Mouse (Mus musculus) limb, embryonic 12.5 days (tissue): ENCODE measurements around the gene Gm17093. TPM values are rescaled to one million over a fixed set of nuclear protein-coding genes. Genes with fewer than 3 reads are reported as not detected.
"Not testable (repeated sequence)": the region's sequence is repeated elsewhere in the genome, so short reads cannot be mapped to it uniquely, and the experiment has no call there.

Experiments
- ATAC-seq: fragments of 200-750 bp; cut with Nextera tagmentation; 2 replicates; pipeline ENCODE4 v1.8.0; 2017; ENCODE audit warnings: low read depth, moderate TSS enrichment; ENCODE audit not compliant: insufficient number of reproducible peaks, insufficient read depth, low FRiP score, low TSS enrichment
- H3K27ac ChIP-seq: fragments of 300-500 bp; sonication (generic); 2 replicates; pipeline ENCODE4 v1.5.1; 2016; ENCODE audit warnings: mild to moderate bottlenecking, moderate library complexity
- H3K27me3 ChIP-seq: fragments of 300-500 bp; sonication (generic); 2 replicates; pipeline ENCODE4 v1.6.1; 2016; ENCODE audit warnings: mild to moderate bottlenecking, moderate library complexity
- H3K36me3 ChIP-seq: fragments of 300-500 bp; sonication (generic); 2 replicates; pipeline ENCODE4 v1.6.1; 2016; ENCODE audit warnings: mild to moderate bottlenecking, moderate library complexity
- H3K4me1 ChIP-seq: fragments of 300-500 bp; sonication (generic); replicated peaks from 2 replicates; pipeline ENCODE4 v1.6.1; 2016
- H3K4me2 ChIP-seq: fragments of 300-500 bp; sonication (generic); 2 replicates; pipeline ENCODE4 v1.6.1; 2016; ENCODE audit warnings: mild to moderate bottlenecking, moderate library complexity
- H3K4me3 ChIP-seq: fragments of 300-500 bp; sonication (generic); replicated peaks from 2 replicates; pipeline ENCODE4 v1.5.1; 2016; ENCODE audit warnings: mild to moderate bottlenecking
- H3K9ac ChIP-seq: fragments of 300-500 bp; sonication (generic); replicated peaks from 2 replicates; pipeline ENCODE4 v1.6.1; 2016; ENCODE audit warnings: mild to moderate bottlenecking, moderate library complexity
- H3K9me3 ChIP-seq: fragments of 300-500 bp; sonication (generic); 2 replicates; pipeline ENCODE4 v1.6.1; 2016; ENCODE audit warnings: mild to moderate bottlenecking, moderate library complexity
- WGBS: fragments of 180-500 bp; shearing (Covaris S2); methylation state at CpG from one replicate; pipeline ENCODE4 v1.1.7; 2016; 5-methylcytosine and 5-hydroxymethylcytosine counted together
- polyA plus RNA-seq: library from polyadenylated mRNA; unstranded; fragments of >200 nt; fragmentation: Nextera tagmentation; extraction: Ambion mirVana; gene quantifications from 2 replicates; pipeline ENCODE4 v1.2.1, GENCODE M21; 2016

Gm17093 gene
- polyA plus RNA-seq: not detected in 2 replicates

GRCm38 (mm10) chr14:44517976-44518375, at the start of gene Gm17093:
Gm17093 (plus strand) TSS chr14:44518276.
- H3K36me3 ChIP-seq, H3K27me3 ChIP-seq, H3K9me3 ChIP-seq, H3K4me1 ChIP-seq, H3K4me3 ChIP-seq, ATAC-seq, H3K4me2 ChIP-seq, H3K9ac ChIP-seq, H3K27ac ChIP-seq: not testable (repeated sequence)
- 87% methylated on average over 5 of the region's 5 CpGs for WGBS

- H3K9ac ChIP-seq, H3K36me3 ChIP-seq, H3K9me3 ChIP-seq, H3K4me3 ChIP-seq, H3K27ac ChIP-seq, ATAC-seq, H3K27me3 ChIP-seq, H3K4me1 ChIP-seq, H3K4me2 ChIP-seq: not testable (repeated sequence)
- WGBS: 93% methylated on average over 1 of the region's 1 CpGs
Measured at GRCm38 (mm10) chr14:44492163-44492562, 25.9 kb upstream of the Gm17093 start, which contains the start of gene BC061237. BC061237 (plus strand) TSS chr14:44492463.

- H3K36me3 ChIP-seq, H3K9me3 ChIP-seq, H3K9ac ChIP-seq, H3K4me2 ChIP-seq, ATAC-seq, H3K4me3 ChIP-seq, H3K27ac ChIP-seq, H3K4me1 ChIP-seq, H3K27me3 ChIP-seq: not testable (repeated sequence)
- WGBS: 89% methylated on average over 5 of the region's 5 CpGs
Measured at GRCm38 (mm10) chr14:44547961-44548360, 29.9 kb downstream of the Gm17093 start.

Other genes with a start within 250 kb of the Gm17093 start
- gene Gm8220, start 232.7 kb upstream of the Gm17093 start, polyA plus RNA-seq: not detected in 2 replicates
- gene Gm5930, start 179.7 kb upstream of the Gm17093 start, polyA plus RNA-seq: not detected in 2 replicates
- gene Gm8229, start 152.9 kb upstream of the Gm17093 start, polyA plus RNA-seq: not detected in 2 replicates
- not detected in 2 replicates for gene Gm3371, start 107.6 kb upstream of the Gm17093 start, polyA plus RNA-seq
- gene Gm8232, start 84.6 kb upstream of the Gm17093 start, polyA plus RNA-seq: not detected in 2 replicates
- gene BC061237, start 25.8 kb upstream of the Gm17093 start, polyA plus RNA-seq: not detected in 2 replicates
- not detected in 2 replicates for gene Gm8247, start 64.9 kb downstream of the Gm17093 start, polyA plus RNA-seq
- not detected in 2 replicates for gene Gm5624, start 109.7 kb downstream of the Gm17093 start, polyA plus RNA-seq
- not detected in 2 replicates for gene Gm8257, start 188.2 kb downstream of the Gm17093 start, polyA plus RNA-seq
- gene Gm8267, start 232.1 kb downstream of the Gm17093 start, polyA plus RNA-seq: not detected in 2 replicates